Mouse (Mus musculus) hindbrain, embryonic 10.5 days (tissue): ENCODE data around the gene Mecr. TPM values are rescaled to one million over a fixed set of nuclear protein-coding genes. Genes with fewer than 3 reads are reported as not detected.

Source experiments
- DNase-seq: peaks from one replicate; pipeline ENCODE4 v3.0.0-alpha.2; 2017; ENCODE audit warnings: low spot score
- H3K27ac ChIP-seq: fragments of 300-500 bp; sonication (generic); 2 replicates; pipeline ENCODE4 v1.5.1; 2016; ENCODE audit warnings: mild to moderate bottlenecking, moderate library complexity
- H3K27me3 ChIP-seq: fragments of 300-500 bp; sonication (generic); 2 replicates; pipeline ENCODE4 v1.6.1; 2016; ENCODE audit warnings: mild to moderate bottlenecking; ENCODE audit not compliant: poor library complexity, insufficient read depth, severe bottlenecking
- H3K36me3 ChIP-seq: fragments of 300-500 bp; sonication (generic); 2 replicates; pipeline ENCODE4 v1.6.1; 2016; ENCODE audit warnings: mild to moderate bottlenecking, moderate library complexity
- H3K4me1 ChIP-seq: fragments of 300-500 bp; sonication (generic); replicated peaks from 2 replicates; pipeline ENCODE4 v1.6.1; 2016; ENCODE audit warnings: mild to moderate bottlenecking
- H3K4me3 ChIP-seq: fragments of 300-500 bp; sonication (generic); 2 replicates; pipeline ENCODE4 v1.5.1; 2016; ENCODE audit warnings: mild to moderate bottlenecking, moderate library complexity
- H3K9me3 ChIP-seq: fragments of 300-500 bp; sonication (generic); 2 replicates; pipeline ENCODE4 v1.6.1; 2016; ENCODE audit warnings: mild to moderate bottlenecking, moderate library complexity
- WGBS: fragments of 180-500 bp; shearing (Covaris S2); methylation state at CpG from one replicate; pipeline ENCODE4 v1.1.7; 2016; 5-methylcytosine and 5-hydroxymethylcytosine counted together
- polyA plus RNA-seq: library from polyadenylated mRNA; unstranded; fragments of >200 nt; fragmentation: Nextera tagmentation; extraction: Ambion mirVana; gene quantifications from 2 replicates; pipeline ENCODE4 v1.2.1, GENCODE M21; 2016

The Mecr gene
- polyA plus RNA-seq, 1 experiment from 2014 or later = 47.0 TPM

GRCm38 (mm10) chr4:131845991-131846778, 2.9 kb downstream of the Mecr start:
- no peaks in the 10 kb centered on the region for H3K9me3 ChIP-seq
- peak overlapping the region; percentile 78; the same call in 1 of the 2 replicates for H3K27ac ChIP-seq
- WGBS = 84% methylated on average over 8 of the region's 8 CpGs
- H3K4me1 ChIP-seq = peaks cover 68% of the 10 kb centered on the region
- no peak for DNase-seq
- no peak overlapping the region for H3K4me3 ChIP-seq
- peaks cover 2% of the 10 kb centered on the region; the same call in 1 of the 2 replicates for H3K27me3 ChIP-seq
- no peaks in the 10 kb centered on the region for H3K36me3 ChIP-seq

- WGBS = 66% methylated on average over 6 of the region's 6 CpGs
- H3K9me3 ChIP-seq = no peaks in the 10 kb centered on the region
- peaks cover 63% of the 10 kb centered on the region for H3K4me1 ChIP-seq
- H3K27me3 ChIP-seq = no peaks in the 10 kb centered on the region
- no peaks in the 10 kb centered on the region for H3K36me3 ChIP-seq
- DNase-seq = peak; percentile 57
- H3K4me3 ChIP-seq = no peak overlapping the region
- peak overlapping the region; percentile 78 for H3K27ac ChIP-seq
Measured at GRCm38 (mm10) chr4:131848082-131848481, 4.8 kb downstream of the Mecr start.

- Histone ChIP-seq H3K4me3 (no peak overlapping the region), H3K9me3 (no peaks in the 10 kb centered on the region), H3K27ac (peak overlapping the region; percentile 70; the same call in 1 of the 2 replicates), H3K36me3 (no peaks in the 10 kb centered on the region), H3K4me1 (peaks cover 44% of the 10 kb centered on the region), H3K27me3 (no peaks in the 10 kb centered on the region)
- DNase-seq = no peak
- WGBS = 52% methylated on average over 5 of the region's 5 CpGs
Measured at GRCm38 (mm10) chr4:131849986-131850638, 6.8 kb downstream of the Mecr start.

GRCm38 (mm10) chr4:131854950-131855349, 11.7 kb downstream of the Mecr start:
- Histone ChIP-seq H3K9me3 (no peaks in the 10 kb centered on the region), H3K4me1 (peaks cover 7% of the 10 kb centered on the region; the same call in 1 of the 2 replicates), H3K36me3 (peaks cover 31% of the 10 kb centered on the region), H3K27me3 (no peaks in the 10 kb centered on the region), H3K4me3 (no peak overlapping the region), H3K27ac (no peak overlapping the region)
- no peak for DNase-seq
- 87% methylated on average over 5 of the region's 5 CpGs for WGBS

GRCm38 (mm10) chr4:131860492-131861340, 17.4 kb downstream of the Mecr start:
- Histone ChIP-seq H3K4me1 (0 out of 2 replicates have a peak, but pooled peaks cover 7% of the 10 kb centered on the region), H3K36me3 (peaks cover 77% of the 10 kb centered on the region), H3K9me3 (no peaks in the 10 kb centered on the region), H3K27ac (no peak overlapping the region), H3K27me3 (no peaks in the 10 kb centered on the region), H3K4me3 (no peak overlapping the region)
- 52% methylated on average over 15 of the region's 15 CpGs for WGBS
- peak; percentile 82 for DNase-seq

- no peak overlapping the region for H3K27ac ChIP-seq
- no peaks in the 10 kb centered on the region for H3K27me3 ChIP-seq
- DNase-seq = no peak
- no peaks in the 10 kb centered on the region for H3K9me3 ChIP-seq
- 92% methylated on average over 4 of the region's 4 CpGs for WGBS
- peaks cover 80% of the 10 kb centered on the region for H3K36me3 ChIP-seq
- no peak overlapping the region for H3K4me3 ChIP-seq
- H3K4me1 ChIP-seq = 0 out of 2 replicates have a peak, but pooled peaks cover 7% of the 10 kb centered on the region
Measured at GRCm38 (mm10) chr4:131861341-131861739, 18.1 kb downstream of the Mecr start.

- H3K4me3 ChIP-seq = peak overlapping the region; percentile 95
- H3K9me3 ChIP-seq = no peaks in the 10 kb centered on the region
- H3K27ac ChIP-seq = peak overlapping the region; percentile 100
- no peaks in the 10 kb centered on the region for H3K27me3 ChIP-seq
- peak; percentile 11 for DNase-seq
- WGBS = 12% methylated on average over 11 of the region's 11 CpGs
- H3K4me1 ChIP-seq = peaks cover 33% of the 10 kb centered on the region
- H3K36me3 ChIP-seq = peaks cover 5% of the 10 kb centered on the region
Measured at GRCm38 (mm10) chr4:131872672-131873292, 29.5 kb downstream of the Mecr start.

GRCm38 (mm10) chr4:131873293-131874168, 30.3 kb downstream of the Mecr start, which contains the start of gene Srsf4:
TSS of gene Srsf4 (plus strand) at chr4:131873617.
- H3K27ac ChIP-seq = peak within 1 kb of the TSS; percentile 100
- peak; percentile 98 for DNase-seq
- under 1% methylated on average over 108 of the region's 116 CpGs for WGBS
- H3K4me1 ChIP-seq = peaks cover 40% of the 10 kb centered on the region
- H3K9me3 ChIP-seq = no peaks in the 10 kb centered on the region
- peak within 1 kb of the TSS; percentile 95 for H3K4me3 ChIP-seq
- no peaks in the 10 kb centered on the region for H3K27me3 ChIP-seq
- 0 out of 2 replicates have a peak, but pooled peaks cover 4% of the 10 kb centered on the region for H3K36me3 ChIP-seq

GRCm38 (mm10) chr4:131874169-131874536, 30.9 kb downstream of the Mecr start:
- Histone ChIP-seq H3K4me1 (peaks cover 40% of the 10 kb centered on the region), H3K9me3 (no peaks in the 10 kb centered on the region), H3K27me3 (no peaks in the 10 kb centered on the region), H3K27ac (peak overlapping the region; percentile 100), H3K4me3 (peak overlapping the region; percentile 95), H3K36me3 (0 out of 2 replicates have a peak, but pooled peaks cover 4% of the 10 kb centered on the region)
- under 1% methylated on average over 20 of the region's 20 CpGs for WGBS
- no peak for DNase-seq

GRCm38 (mm10) chr4:131874567-131874966, 31.3 kb downstream of the Mecr start:
- DNase-seq = no peak
- Histone ChIP-seq H3K36me3 (0 out of 2 replicates have a peak, but pooled peaks cover 4% of the 10 kb centered on the region), H3K4me1 (peaks cover 42% of the 10 kb centered on the region), H3K9me3 (no peaks in the 10 kb centered on the region), H3K27me3 (no peaks in the 10 kb centered on the region), H3K27ac (peak overlapping the region; percentile 100), H3K4me3 (peak overlapping the region; percentile 95)
- WGBS = 6% methylated on average over 11 of the region's 11 CpGs

- peak overlapping the region; percentile 100; the same call in 1 of the 2 replicates for H3K27ac ChIP-seq
- H3K4me1 ChIP-seq = peaks cover 49% of the 10 kb centered on the region
- 0 out of 2 replicates have a peak, but pooled peaks cover 4% of the 10 kb centered on the region for H3K36me3 ChIP-seq
- no peaks in the 10 kb centered on the region for H3K9me3 ChIP-seq
- no peak for DNase-seq
- WGBS = 52% methylated on average over 3 of the region's 3 CpGs
- H3K4me3 ChIP-seq = peak overlapping the region; percentile 95
- H3K27me3 ChIP-seq = no peaks in the 10 kb centered on the region
Measured at GRCm38 (mm10) chr4:131875242-131875641, 32.0 kb downstream of the Mecr start.
